Mouse (Mus musculus): ENCODE data around the gene Flnb. TPM values are rescaled to one million over a fixed set of nuclear protein-coding genes. Genes with fewer than 3 reads are reported as not detected.

Flnb gene
- polyA plus RNA-seq, 1 experiment from 2014 or later: 10.5 TPM

- 71% methylated on average over 4 of the region's 4 CpGs for WGBS
- no peak overlapping the region for H3K27ac ChIP-seq (ENCODE audit: low read length)
- H3K36me3 ChIP-seq (ENCODE audit: control insufficient read depth, insufficient read depth): 0 out of 2 replicates have a peak, but pooled peaks cover 7% of the 10 kb centered on the region
- no peaks in the 10 kb centered on the region for H3K27me3 ChIP-seq (replicated peaks; ENCODE audit: control insufficient read depth, insufficient read depth, low read length)
- H3K4me1 ChIP-seq (replicated peaks; ENCODE audit: control insufficient read depth, insufficient read depth, low read length): peaks cover 34% of the 10 kb centered on the region
- H3K4me2 ChIP-seq (ENCODE audit: low read length): no peak overlapping the region
- ATAC-seq: no peak
- H3K4me3 ChIP-seq (replicated peaks; ENCODE audit: low read length): no peak overlapping the region
- no peaks in the 10 kb centered on the region for H3K9me3 ChIP-seq (ENCODE audit: control insufficient read depth, low read length)
- no peak overlapping the region for H3K9ac ChIP-seq (replicated peaks; ENCODE audit: low read depth, low read length)
These were observed 67.1 kb downstream of the Flnb start for GRCm38 (mm10) chr14:7884841-7885240.

- Histone ChIP-seq H3K4me3 (replicated peaks; ENCODE audit: low read length) (no peak overlapping the region), H3K4me1 (replicated peaks; ENCODE audit: control insufficient read depth, insufficient read depth, low read length) (peaks cover 35% of the 10 kb centered on the region), H3K4me2 (ENCODE audit: low read length) (no peak overlapping the region), H3K27me3 (replicated peaks; ENCODE audit: control insufficient read depth, insufficient read depth, low read length) (no peaks in the 10 kb centered on the region), H3K9ac (replicated peaks; ENCODE audit: low read depth, low read length) (no peak overlapping the region), H3K9me3 (ENCODE audit: control insufficient read depth, low read length) (no peaks in the 10 kb centered on the region), H3K27ac (ENCODE audit: low read length) (no peak overlapping the region), H3K36me3 (ENCODE audit: control insufficient read depth, insufficient read depth) (0 out of 2 replicates have a peak, but pooled peaks cover 7% of the 10 kb centered on the region)
- ATAC-seq: peak; percentile 21; the same call in 1 of the 2 replicates
- 35% methylated on average over 9 of the region's 9 CpGs for WGBS
These were observed 67.8 kb downstream of the Flnb start for GRCm38 (mm10) chr14:7885540-7885939.

DNA sequence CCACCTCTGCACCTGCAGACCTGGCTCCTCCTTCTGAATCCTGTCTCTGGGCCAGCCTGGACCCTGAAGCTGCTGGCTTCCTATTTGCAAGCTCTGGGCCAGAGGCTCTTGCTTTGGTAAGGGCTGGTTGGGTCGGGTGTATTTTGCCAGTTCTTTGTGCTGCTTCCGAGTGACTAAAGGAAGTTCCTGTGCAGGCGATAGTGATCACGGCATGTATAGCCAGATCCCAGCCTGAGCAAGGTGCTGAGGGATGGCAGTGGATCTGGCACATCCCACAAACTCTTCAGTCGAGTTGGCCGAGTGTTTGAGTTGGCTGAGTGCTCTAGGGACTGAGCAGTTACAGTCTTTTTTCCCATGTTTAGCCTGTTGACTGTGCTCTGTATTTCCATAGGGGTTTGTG is 68.3 kb downstream of the Flnb start:
- Histone ChIP-seq H3K9ac (replicated peaks; ENCODE audit: low read depth, low read length) (no peak overlapping the region), H3K4me3 (replicated peaks; ENCODE audit: low read length) (no peak overlapping the region), H3K36me3 (ENCODE audit: control insufficient read depth, insufficient read depth) (peaks cover 12% of the 10 kb centered on the region; the same call in 1 of the 2 replicates), H3K4me2 (ENCODE audit: low read length) (no peak overlapping the region), H3K27ac (ENCODE audit: low read length) (no peak overlapping the region), H3K27me3 (replicated peaks; ENCODE audit: control insufficient read depth, insufficient read depth, low read length) (no peaks in the 10 kb centered on the region), H3K4me1 (replicated peaks; ENCODE audit: control insufficient read depth, insufficient read depth, low read length) (peaks cover 35% of the 10 kb centered on the region), H3K9me3 (ENCODE audit: control insufficient read depth, low read length) (no peaks in the 10 kb centered on the region)
- 73% methylated on average over 6 of the region's 6 CpGs for WGBS
- ATAC-seq: no peak

GRCm38 (mm10) chr14:7887171-7887570 is 69.4 kb downstream of the Flnb start:
- H3K36me3 ChIP-seq (ENCODE audit: control insufficient read depth, insufficient read depth): peaks cover 14% of the 10 kb centered on the region
- no peak for ATAC-seq
- WGBS: 62% methylated on average over 7 of the region's 7 CpGs

GRCm38 (mm10) chr14:7888294-7888693 is 70.5 kb downstream of the Flnb start:
- Histone ChIP-seq H3K4me3 (replicated peaks; ENCODE audit: low read length) (no peak overlapping the region), H3K4me2 (ENCODE audit: low read length) (no peak overlapping the region), H3K36me3 (ENCODE audit: control insufficient read depth, insufficient read depth) (peaks cover 21% of the 10 kb centered on the region), H3K4me1 (replicated peaks; ENCODE audit: control insufficient read depth, insufficient read depth, low read length) (peaks cover 35% of the 10 kb centered on the region), H3K9me3 (ENCODE audit: control insufficient read depth, low read length) (no peaks in the 10 kb centered on the region), H3K27ac (ENCODE audit: low read length) (peak overlapping the region; percentile 95), H3K9ac (replicated peaks; ENCODE audit: low read depth, low read length) (no peak overlapping the region), H3K27me3 (replicated peaks; ENCODE audit: control insufficient read depth, insufficient read depth, low read length) (no peaks in the 10 kb centered on the region)
- 80% methylated on average over 6 of the region's 6 CpGs for WGBS
- no peak for ATAC-seq

More at GRCm38 (mm10) chr14:7887171-7887570, 69.4 kb downstream of the Flnb start:
- no peaks in the 10 kb centered on the region for H3K27me3 ChIP-seq (replicated peaks; ENCODE audit: control insufficient read depth, insufficient read depth, low read length)
- no peak overlapping the region for H3K27ac ChIP-seq (ENCODE audit: low read length)
- H3K4me3 ChIP-seq (replicated peaks; ENCODE audit: low read length): no peak overlapping the region
- no peak overlapping the region for H3K4me2 ChIP-seq (ENCODE audit: low read length)
- H3K9ac ChIP-seq (replicated peaks; ENCODE audit: low read depth, low read length): no peak overlapping the region
- H3K4me1 ChIP-seq (replicated peaks; ENCODE audit: control insufficient read depth, insufficient read depth, low read length): peaks cover 35% of the 10 kb centered on the region
- H3K9me3 ChIP-seq (ENCODE audit: control insufficient read depth, low read length): no peaks in the 10 kb centered on the region

- H3K9ac ChIP-seq (replicated peaks; ENCODE audit: low read depth, low read length): peak overlapping the region; percentile 57
- peak overlapping the region; percentile 27 for H3K4me2 ChIP-seq (ENCODE audit: low read length)
- H3K27me3 ChIP-seq (replicated peaks; ENCODE audit: control insufficient read depth, insufficient read depth, low read length): no peaks in the 10 kb centered on the region
- peak; percentile 83 for ATAC-seq
- no peaks in the 10 kb centered on the region for H3K9me3 ChIP-seq (ENCODE audit: control insufficient read depth, low read length)
- peaks cover 35% of the 10 kb centered on the region for H3K4me1 ChIP-seq (replicated peaks; ENCODE audit: control insufficient read depth, insufficient read depth, low read length)
- H3K36me3 ChIP-seq (ENCODE audit: control insufficient read depth, insufficient read depth): peaks cover 27% of the 10 kb centered on the region
- H3K27ac ChIP-seq (ENCODE audit: low read length): peak overlapping the region; percentile 95
- 16% methylated on average over 11 of the region's 11 CpGs for WGBS
- H3K4me3 ChIP-seq (replicated peaks; ENCODE audit: low read length): no peak overlapping the region
These were observed 71.3 kb downstream of the Flnb start for GRCm38 (mm10) chr14:7888811-7889651.

DNA sequence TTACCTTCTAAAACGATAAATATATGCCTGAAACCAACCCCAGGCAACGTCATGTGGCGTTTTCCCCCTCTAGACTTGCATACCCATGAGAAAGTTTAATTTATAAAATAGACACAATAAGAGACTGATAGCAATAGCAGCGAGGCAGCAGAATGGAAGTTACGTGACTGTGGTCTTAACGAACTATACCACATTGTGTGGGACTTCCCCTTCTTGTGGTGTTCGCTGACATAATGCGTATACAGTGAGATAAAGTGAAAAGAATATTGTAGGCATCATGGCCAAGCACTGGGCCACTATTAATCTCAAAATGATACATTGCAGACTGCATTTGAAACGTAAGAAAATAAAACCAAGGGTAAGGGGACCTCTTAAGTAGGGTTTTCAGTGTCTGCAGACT is 72.1 kb downstream of the Flnb start:
- Histone ChIP-seq H3K9ac (replicated peaks; ENCODE audit: low read depth, low read length) (no peak overlapping the region), H3K4me2 (ENCODE audit: low read length) (peak overlapping the region; percentile 27), H3K9me3 (ENCODE audit: control insufficient read depth, low read length) (no peaks in the 10 kb centered on the region), H3K4me1 (replicated peaks; ENCODE audit: control insufficient read depth, insufficient read depth, low read length) (peaks cover 27% of the 10 kb centered on the region), H3K36me3 (ENCODE audit: control insufficient read depth, insufficient read depth) (peaks cover 26% of the 10 kb centered on the region), H3K27me3 (replicated peaks; ENCODE audit: control insufficient read depth, insufficient read depth, low read length) (no peaks in the 10 kb centered on the region), H3K27ac (ENCODE audit: low read length) (peak overlapping the region; percentile 95), H3K4me3 (replicated peaks; ENCODE audit: low read length) (no peak overlapping the region)
- ATAC-seq: peak; percentile 32; the same call in 1 of the 2 replicates
- 28% methylated on average over 9 of the region's 9 CpGs for WGBS

- no peaks in the 10 kb centered on the region for H3K27me3 ChIP-seq (replicated peaks; ENCODE audit: control insufficient read depth, insufficient read depth, low read length)
- peaks cover 29% of the 10 kb centered on the region for H3K36me3 ChIP-seq (ENCODE audit: control insufficient read depth, insufficient read depth)
- no peak for ATAC-seq
- no peak overlapping the region for H3K4me3 ChIP-seq (replicated peaks; ENCODE audit: low read length)
- no peak overlapping the region for H3K27ac ChIP-seq (ENCODE audit: low read length)
- H3K9ac ChIP-seq (replicated peaks; ENCODE audit: low read depth, low read length): no peak overlapping the region
- H3K4me2 ChIP-seq (ENCODE audit: low read length): no peak overlapping the region
- peaks cover 19% of the 10 kb centered on the region for H3K4me1 ChIP-seq (replicated peaks; ENCODE audit: control insufficient read depth, insufficient read depth, low read length)
- no peaks in the 10 kb centered on the region for H3K9me3 ChIP-seq (ENCODE audit: control insufficient read depth, low read length)
These were observed 73.6 kb downstream of the Flnb start for GRCm38 (mm10) chr14:7891401-7891800.

DNA sequence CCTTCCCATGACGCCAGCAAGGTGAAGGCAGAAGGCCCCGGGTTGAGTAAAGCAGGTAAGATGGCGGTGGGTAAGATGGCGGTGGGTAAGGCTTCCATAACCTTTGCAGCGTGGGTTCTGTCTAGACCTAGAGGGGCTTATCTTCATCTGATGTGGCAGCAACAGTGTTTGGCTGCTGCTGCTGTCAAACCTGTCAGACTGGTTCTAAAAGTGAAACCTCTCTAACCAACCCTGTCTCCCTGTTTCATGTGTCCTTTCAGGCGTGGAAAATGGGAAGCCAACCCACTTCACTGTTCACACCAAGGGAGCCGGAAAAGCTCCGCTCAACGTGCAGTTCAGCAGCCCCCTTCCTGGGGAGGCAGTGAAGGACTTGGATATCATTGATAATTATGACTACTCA is 78.4 kb downstream of the Flnb start:
- no peak for ATAC-seq
- 90% methylated on average over 9 of the region's 9 CpGs for WGBS

More for the DNA sequence above, 78.4 kb downstream of the Flnb start:
- peaks cover 33% of the 10 kb centered on the region for H3K36me3 ChIP-seq (ENCODE audit: control insufficient read depth, insufficient read depth)
- no peak overlapping the region for H3K27ac ChIP-seq (ENCODE audit: low read length)
- H3K9me3 ChIP-seq (ENCODE audit: control insufficient read depth, low read length): no peaks in the 10 kb centered on the region
- H3K4me2 ChIP-seq (ENCODE audit: low read length): no peak overlapping the region
- H3K4me3 ChIP-seq (replicated peaks; ENCODE audit: low read length): no peak overlapping the region
- no peaks in the 10 kb centered on the region for H3K27me3 ChIP-seq (replicated peaks; ENCODE audit: control insufficient read depth, insufficient read depth, low read length)
- H3K9ac ChIP-seq (replicated peaks; ENCODE audit: low read depth, low read length): no peak overlapping the region
- H3K4me1 ChIP-seq (replicated peaks; ENCODE audit: control insufficient read depth, insufficient read depth, low read length): 0 out of 2 replicates have a peak, but pooled peaks cover 4% of the 10 kb centered on the region

All from forebrain, embryonic 16.5 days (tissue).